Mouse (Mus musculus): ENCODE data around the gene Tet3. TPM values are rescaled to one million over a fixed set of nuclear protein-coding genes. Genes with fewer than 3 reads are reported as not detected.

Tet3 gene
- polyA plus RNA-seq, 1 experiment from 2014 or later: 30.5 TPM

- H3K27me3 ChIP-seq (replicated peaks; ENCODE audit: insufficient read depth, low read length): no peaks in the 10 kb centered on the region
- H3K36me3 ChIP-seq (ENCODE audit: insufficient read depth, low read length): peaks cover 22% of the 10 kb centered on the region
- H3K4me1 ChIP-seq (ENCODE audit: insufficient read depth, low read depth, low read length): no peaks in the 10 kb centered on the region; the same call in 1 of the 2 replicates
- no peak overlapping the region for H3K4me3 ChIP-seq (ENCODE audit: low read depth, low read length)
- DNase-seq (ENCODE audit: low spot score) (no peak), ATAC-seq (no peak)
- TF ChIP-seq EP300 (IDR thresholded peaks at IDR 0.05): no peak
- TF ChIP-seq CTCF (IDR thresholded peaks at IDR 0.05): no peak
- no peak overlapping the region for H3K9ac ChIP-seq (replicated peaks; ENCODE audit: low read depth)
- H3K4me2 ChIP-seq (replicated peaks; ENCODE audit: low read depth, low read length): no peak overlapping the region
- H3K27ac ChIP-seq (ENCODE audit: low read length): no peak overlapping the region
- H3K9me3 ChIP-seq (ENCODE audit: low read length): no peaks in the 10 kb centered on the region
- WGBS: 87% methylated on average over 8 of the region's 8 CpGs
Observed at GRCm38 (mm10) chr6:83403481-83403880, 55.4 kb downstream of the Tet3 start.

- Histone ChIP-seq H3K9me3 (ENCODE audit: low read length) (no peaks in the 10 kb centered on the region), H3K4me1 (ENCODE audit: insufficient read depth, low read depth, low read length) (no peaks in the 10 kb centered on the region; the same call in 1 of the 2 replicates), H3K27me3 (replicated peaks; ENCODE audit: insufficient read depth, low read length) (no peaks in the 10 kb centered on the region), H3K4me3 (ENCODE audit: low read depth, low read length) (no peak overlapping the region), H3K36me3 (ENCODE audit: insufficient read depth, low read length) (peaks cover 19% of the 10 kb centered on the region), H3K27ac (ENCODE audit: low read length) (peak overlapping the region; percentile 52; the same call in 1 of the 2 replicates), H3K9ac (replicated peaks; ENCODE audit: low read depth) (no peak overlapping the region), H3K4me2 (replicated peaks; ENCODE audit: low read depth, low read length) (no peak overlapping the region)
- TF ChIP-seq EP300 (IDR thresholded peaks at IDR 0.05) (no peak), CTCF (IDR thresholded peaks at IDR 0.05) (no peak)
- WGBS: 48% methylated on average over 3 of the region's 3 CpGs
- ATAC-seq: peak; percentile 88
- peak; percentile 82 for DNase-seq (ENCODE audit: low spot score)
Observed at GRCm38 (mm10) chr6:83399790-83400189, 59.1 kb downstream of the Tet3 start.

GRCm38 (mm10) chr6:83397728-83398127, 61.2 kb downstream of the Tet3 start:
- H3K27me3 ChIP-seq (replicated peaks; ENCODE audit: insufficient read depth, low read length): no peaks in the 10 kb centered on the region
- 76% methylated on average over 8 of the region's 8 CpGs for WGBS
- H3K9ac ChIP-seq (replicated peaks; ENCODE audit: low read depth): no peak overlapping the region
- ATAC-seq (no peak), DNase-seq (ENCODE audit: low spot score) (no peak)
- TF ChIP-seq CTCF (IDR thresholded peaks at IDR 0.05): no peak
- TF ChIP-seq EP300 (IDR thresholded peaks at IDR 0.05): no peak
- peaks cover 4% of the 10 kb centered on the region; the same call in 1 of the 2 replicates for H3K4me1 ChIP-seq (ENCODE audit: insufficient read depth, low read depth, low read length)
- H3K27ac ChIP-seq (ENCODE audit: low read length): no peak overlapping the region
- peaks cover 8% of the 10 kb centered on the region for H3K36me3 ChIP-seq (ENCODE audit: insufficient read depth, low read length)
- no peaks in the 10 kb centered on the region for H3K9me3 ChIP-seq (ENCODE audit: low read length)
- H3K4me2 ChIP-seq (replicated peaks; ENCODE audit: low read depth, low read length): no peak overlapping the region
- H3K4me3 ChIP-seq (ENCODE audit: low read depth, low read length): no peak overlapping the region

GRCm38 (mm10) chr6:83396711-83397110, 62.2 kb downstream of the Tet3 start:
- no peak overlapping the region for H3K4me2 ChIP-seq (replicated peaks; ENCODE audit: low read depth, low read length)
- WGBS: 89% methylated on average over 2 of the region's 2 CpGs
- TF ChIP-seq EP300 (IDR thresholded peaks at IDR 0.05) (no peak), CTCF (IDR thresholded peaks at IDR 0.05) (no peak)
- no peak overlapping the region for H3K27ac ChIP-seq (ENCODE audit: low read length)
- no peaks in the 10 kb centered on the region for H3K9me3 ChIP-seq (ENCODE audit: low read length)
- H3K27me3 ChIP-seq (replicated peaks; ENCODE audit: insufficient read depth, low read length): no peaks in the 10 kb centered on the region
- ATAC-seq (no peak), DNase-seq (ENCODE audit: low spot score) (no peak)
- peaks cover 4% of the 10 kb centered on the region; the same call in 1 of the 2 replicates for H3K4me1 ChIP-seq (ENCODE audit: insufficient read depth, low read depth, low read length)
- no peak overlapping the region for H3K4me3 ChIP-seq (ENCODE audit: low read depth, low read length)
- H3K36me3 ChIP-seq (ENCODE audit: insufficient read depth, low read length): no peaks in the 10 kb centered on the region
- H3K9ac ChIP-seq (replicated peaks; ENCODE audit: low read depth): no peak overlapping the region

- Histone ChIP-seq H3K27ac (ENCODE audit: low read length) (no peak overlapping the region), H3K9ac (replicated peaks; ENCODE audit: low read depth) (no peak overlapping the region), H3K4me3 (ENCODE audit: low read depth, low read length) (no peak overlapping the region), H3K36me3 (ENCODE audit: insufficient read depth, low read length) (no peaks in the 10 kb centered on the region), H3K4me2 (replicated peaks; ENCODE audit: low read depth, low read length) (no peak overlapping the region), H3K9me3 (ENCODE audit: low read length) (no peaks in the 10 kb centered on the region), H3K4me1 (ENCODE audit: insufficient read depth, low read depth, low read length) (peaks cover 4% of the 10 kb centered on the region; the same call in 1 of the 2 replicates), H3K27me3 (replicated peaks; ENCODE audit: insufficient read depth, low read length) (no peaks in the 10 kb centered on the region)
- DNase-seq (ENCODE audit: low spot score) (no peak), ATAC-seq (no peak)
- WGBS: 93% methylated on average over 15 of the region's 15 CpGs
- TF ChIP-seq CTCF (IDR thresholded peaks at IDR 0.05): no peak
- no peak for TF ChIP-seq EP300 (IDR thresholded peaks at IDR 0.05)
Observed at GRCm38 (mm10) chr6:83395544-83396229, 63.2 kb downstream of the Tet3 start.

GRCm38 (mm10) chr6:83394122-83394521, 64.8 kb downstream of the Tet3 start:
- ATAC-seq: peak; percentile 80
- Histone ChIP-seq H3K9ac (replicated peaks; ENCODE audit: low read depth) (no peak overlapping the region), H3K27ac (ENCODE audit: low read length) (0 out of 2 replicates have a peak overlapping the region, but pooled peaks have one; percentile 51), H3K4me1 (ENCODE audit: insufficient read depth, low read depth, low read length) (peaks cover 4% of the 10 kb centered on the region; the same call in 1 of the 2 replicates), H3K4me2 (replicated peaks; ENCODE audit: low read depth, low read length) (no peak overlapping the region), H3K9me3 (ENCODE audit: low read length) (no peaks in the 10 kb centered on the region), H3K4me3 (ENCODE audit: low read depth, low read length) (no peak overlapping the region), H3K27me3 (replicated peaks; ENCODE audit: insufficient read depth, low read length) (no peaks in the 10 kb centered on the region), H3K36me3 (ENCODE audit: insufficient read depth, low read length) (no peaks in the 10 kb centered on the region)
- DNase-seq (ENCODE audit: low spot score): peak; percentile 62
- TF ChIP-seq CTCF (IDR thresholded peaks at IDR 0.05) (peak; percentile 29), EP300 (IDR thresholded peaks at IDR 0.05) (peak; percentile 31; the same call in 1 of the 2 replicates)
- WGBS: 62% methylated on average over 4 of the region's 4 CpGs
